Mouse (Mus musculus) monocyte, adult 5-6 weeks (primary cell): ENCODE measurements around the gene 4930442H23Rik. TPM values are rescaled to one million over a fixed set of nuclear protein-coding genes. Genes with fewer than 3 reads are reported as not detected.

ENCODE experiments used
- ATAC-seq: fragments of 153-309, 156-312 bp; replicated peaks from 2 replicates; pipeline ENCODE4 v1.8.0; 2017; ENCODE audit warnings: mild to moderate bottlenecking; ENCODE audit not compliant: low TSS enrichment, insufficient number of reproducible peaks, severe bottlenecking, poor library complexity, low FRiP score
- total RNA-seq: library from RNA; stranded (forward); fragments of 200-1000, 200-491, 200-594 nt; gene quantifications from 3 replicates; pipeline ENCODE4 v1.2.3, GENCODE M21; 2017

Gene 4930442H23Rik
- total RNA-seq, 1 experiment from 2014 or later, result not detected

GRCm38 (mm10) chr10:81162318-81162652, 21.4 kb downstream of the 4930442H23Rik start:
- ATAC-seq, result no peak

- peak; percentile 16; the same call in 1 of the 2 replicates for ATAC-seq
These were observed 21.9 kb downstream of the 4930442H23Rik start for GRCm38 (mm10) chr10:81161602-81162317.

GRCm38 (mm10) chr10:81154736-81155135, 28.9 kb downstream of the 4930442H23Rik start:
- no peak for ATAC-seq

GRCm38 (mm10) chr10:81154313-81154712, 29.3 kb downstream of the 4930442H23Rik start:
- no peak for ATAC-seq

GRCm38 (mm10) chr10:81152609-81153008, 31.0 kb downstream of the 4930442H23Rik start:
- ATAC-seq, result no peak

GRCm38 (mm10) chr10:81151261-81151660, 32.4 kb downstream of the 4930442H23Rik start:
- no peak for ATAC-seq

- no peak for ATAC-seq
These were observed 37.4 kb downstream of the 4930442H23Rik start for GRCm38 (mm10) chr10:81146296-81146695.

- no peak for ATAC-seq
These were observed 37.9 kb downstream of the 4930442H23Rik start for GRCm38 (mm10) chr10:81145778-81146177.

GRCm38 (mm10) chr10:81145307-81145706, 38.3 kb downstream of the 4930442H23Rik start:
- no peak for ATAC-seq

- ATAC-seq, result no peak
These were observed 39.0 kb downstream of the 4930442H23Rik start for GRCm38 (mm10) chr10:81144667-81145066.

- no peak for ATAC-seq
These were observed 39.7 kb downstream of the 4930442H23Rik start for GRCm38 (mm10) chr10:81143845-81144437.

- ATAC-seq, result no peak
These were observed 40.5 kb downstream of the 4930442H23Rik start for GRCm38 (mm10) chr10:81143157-81143633.

GRCm38 (mm10) chr10:81142551-81142981, 41.1 kb downstream of the 4930442H23Rik start:
- ATAC-seq, result no peak

- ATAC-seq, result no peak
These were observed 42.0 kb downstream of the 4930442H23Rik start for GRCm38 (mm10) chr10:81141455-81142210.

- ATAC-seq, result no peak
These were observed 42.8 kb downstream of the 4930442H23Rik start for GRCm38 (mm10) chr10:81140717-81141454.

- ATAC-seq, result no peak
These were observed 43.6 kb downstream of the 4930442H23Rik start for GRCm38 (mm10) chr10:81140005-81140404.

GRCm38 (mm10) chr10:81139529-81139846, 44.2 kb downstream of the 4930442H23Rik start:
- ATAC-seq, result no peak

- no peak for ATAC-seq
These were observed 44.7 kb downstream of the 4930442H23Rik start for GRCm38 (mm10) chr10:81138821-81139528.
